Mouse (Mus musculus): ENCODE results near the gene Rgl2.
A peak's percentile ranks its signal among the peaks of the same experiment; 100 is the strongest.

Rgl2 gene

DNA sequence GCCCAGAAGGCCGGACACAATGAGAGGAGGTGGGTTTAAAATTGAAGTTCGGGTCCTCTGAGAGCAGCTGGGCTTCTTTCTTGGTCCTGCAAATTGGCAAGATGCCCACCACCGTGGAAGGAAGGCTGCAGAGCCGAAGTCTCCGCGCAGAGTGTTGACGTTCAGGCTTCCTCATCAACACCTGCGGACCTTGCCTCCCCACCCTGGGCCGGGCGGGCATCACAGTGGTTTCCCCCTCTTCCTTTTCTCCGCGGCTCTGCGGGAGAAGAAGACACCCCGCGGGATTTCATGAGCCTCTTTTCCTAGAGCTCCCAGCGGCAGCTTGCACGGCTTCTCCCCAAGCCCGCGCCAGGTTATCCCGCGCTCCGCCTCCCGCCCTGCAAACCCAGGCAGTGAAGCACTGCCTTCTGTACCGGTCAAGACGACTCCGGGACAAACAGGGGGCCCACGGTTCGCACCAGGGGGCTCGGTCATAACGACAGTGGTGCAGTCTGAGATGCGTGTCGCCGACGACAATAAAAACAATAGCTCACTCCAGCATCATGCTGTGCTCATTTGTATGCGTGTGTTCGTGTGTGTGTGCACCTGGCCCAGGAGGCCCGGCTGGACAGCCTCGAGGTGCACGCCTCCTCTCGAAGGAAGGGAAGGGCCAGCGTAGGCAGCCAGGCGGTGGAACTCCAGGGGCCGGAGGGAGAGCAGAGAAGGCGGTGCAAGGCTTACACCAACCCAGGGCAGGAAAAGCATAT is 20.8 kb upstream of the Rgl2 start:
- peak; percentile 52 for DNase-seq (ENCODE audit: low spot score)

DNA sequence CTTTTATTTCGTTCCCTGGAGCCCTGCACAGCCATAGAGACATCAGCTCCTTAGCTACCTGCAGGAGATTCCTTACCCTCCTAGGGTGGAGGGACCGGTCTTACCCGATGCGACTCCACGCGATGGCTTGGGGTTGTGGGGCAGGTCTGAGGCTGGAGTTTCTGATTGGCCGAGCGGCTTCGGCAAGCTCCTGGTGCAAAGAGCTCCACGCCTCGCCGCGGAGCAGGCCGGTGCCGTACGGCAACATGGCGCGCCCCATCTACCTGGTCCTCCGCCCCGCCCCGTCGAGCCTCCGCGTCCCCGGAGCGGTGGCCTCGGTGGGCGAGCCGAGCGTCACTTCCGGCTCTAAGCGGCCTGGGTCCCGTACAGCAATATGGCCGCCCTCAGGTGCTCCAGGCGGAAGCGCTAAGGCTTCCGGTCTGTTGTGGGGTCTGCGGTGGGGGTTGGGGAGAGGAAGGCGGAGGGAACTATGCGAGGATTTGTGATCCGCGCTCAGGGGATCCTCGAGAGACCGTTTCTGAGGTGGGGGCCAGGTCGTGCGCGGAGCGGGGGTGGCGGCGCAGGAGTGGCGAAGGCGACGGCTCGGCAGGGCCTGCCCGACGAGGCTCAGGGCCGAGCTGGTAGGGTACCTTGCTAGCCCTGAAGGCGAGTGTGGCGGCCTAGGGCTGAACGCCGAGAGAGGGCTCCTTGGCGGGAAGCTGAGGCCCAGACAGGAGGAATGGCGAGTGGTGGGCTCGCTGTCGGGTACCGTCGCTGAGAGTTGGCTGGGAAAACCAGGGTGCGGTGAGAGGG is 20.1 kb upstream of the Rgl2 start, which contains the start of gene Daxx:
Gene Daxx, plus strand, starts transcription at position 338 of the 792 bp plus-strand sequence.
- DNase-seq (ENCODE audit: low spot score) = peak; percentile 99

DNA sequence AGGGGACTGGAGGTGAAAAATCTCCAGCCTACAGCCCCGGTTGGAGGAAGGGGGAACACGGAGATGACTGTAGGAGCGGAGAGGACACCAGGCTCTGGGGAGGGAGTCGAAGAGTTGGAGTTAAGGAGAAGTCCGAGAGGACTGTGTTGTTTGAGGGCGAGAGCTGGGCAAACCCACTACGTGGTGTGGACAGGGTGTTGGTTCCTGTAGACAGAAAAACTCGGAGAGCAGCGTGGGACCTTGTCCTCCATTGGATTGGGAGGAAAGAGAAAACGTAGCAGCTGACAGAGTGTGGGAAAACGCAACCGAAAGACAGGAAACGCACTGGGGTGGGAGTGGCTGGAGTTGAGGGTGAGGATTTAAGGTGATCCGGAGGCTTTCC is 19.5 kb upstream of the Rgl2 start:
- peak; percentile 48 for DNase-seq (ENCODE audit: low spot score)

GRCm38 (mm10) chr17:33910346-33911051 is 18.8 kb upstream of the Rgl2 start:
- no peak for DNase-seq (ENCODE audit: low spot score)

GRCm38 (mm10) chr17:33911052-33911812 is 18.1 kb upstream of the Rgl2 start:
- DNase-seq (ENCODE audit: low spot score) = no peak

DNA sequence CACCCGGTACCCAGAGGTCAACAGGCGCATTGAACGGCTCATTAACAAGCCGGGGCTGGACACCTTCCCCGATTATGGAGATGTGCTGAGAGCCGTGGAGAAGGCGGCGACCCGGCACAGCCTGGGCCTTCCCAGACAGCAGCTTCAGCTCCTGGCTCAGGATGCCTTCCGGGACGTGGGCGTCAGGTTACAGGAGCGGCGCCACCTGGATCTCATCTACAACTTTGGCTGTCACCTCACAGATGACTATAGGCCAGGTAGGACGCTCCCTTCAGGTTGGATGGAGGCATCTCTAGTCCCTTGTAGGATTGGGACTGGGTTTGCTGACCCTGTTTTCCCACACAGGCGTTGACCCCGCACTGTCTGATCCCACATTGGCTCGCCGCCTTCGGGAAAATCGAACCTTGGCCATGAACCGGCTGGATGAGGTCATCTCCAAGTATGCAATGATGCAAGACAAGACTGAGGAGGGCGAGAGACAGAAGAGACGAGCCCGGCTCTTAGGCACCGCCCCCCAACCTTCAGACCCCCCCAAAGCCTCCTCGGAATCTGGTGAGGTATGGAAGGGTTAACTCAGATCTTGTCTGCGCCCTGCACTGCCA is 17.4 kb upstream of the Rgl2 start:
- DNase-seq (ENCODE audit: low spot score) = no peak

DNA sequence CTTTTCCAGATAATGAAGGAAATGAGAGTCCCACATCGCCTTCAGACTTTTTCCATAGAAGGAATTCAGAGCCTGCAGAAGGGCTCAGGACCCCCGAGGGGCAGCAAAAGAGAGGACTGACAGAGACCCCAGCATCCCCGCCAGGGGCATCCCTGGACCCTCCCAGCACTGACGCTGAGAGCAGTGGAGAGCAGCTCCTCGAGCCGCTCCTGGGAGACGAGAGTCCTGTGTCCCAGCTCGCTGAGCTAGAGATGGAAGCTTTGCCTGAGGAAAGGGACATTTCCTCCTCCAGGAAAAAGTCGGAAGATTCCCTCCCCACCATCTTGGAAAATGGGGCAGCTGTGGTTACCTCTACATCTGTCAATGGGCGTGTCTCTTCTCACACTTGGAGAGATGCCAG is 16.1 kb upstream of the Rgl2 start:
- no peak for DNase-seq (ENCODE audit: low spot score)

DNA sequence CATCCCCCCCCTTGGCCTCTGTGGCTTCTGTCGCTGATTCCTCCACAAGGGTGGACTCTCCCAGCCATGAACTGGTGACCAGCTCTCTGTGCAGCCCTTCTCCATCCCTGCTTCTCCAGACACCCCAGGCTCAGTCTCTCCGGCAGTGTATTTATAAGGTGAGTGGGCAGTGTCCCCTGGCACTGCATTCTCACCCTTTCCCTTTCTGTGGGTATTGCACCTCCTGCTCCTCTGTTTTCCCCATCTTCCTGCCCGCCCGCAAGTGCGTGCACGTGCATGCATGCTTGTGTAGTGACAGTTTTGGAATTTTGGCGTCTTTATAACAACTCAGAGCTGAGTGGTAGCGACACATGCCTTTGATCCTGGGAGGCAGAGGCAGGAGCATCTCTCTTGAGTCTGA is 15.4 kb upstream of the Rgl2 start:
- DNase-seq (ENCODE audit: low spot score) = no peak

DNA sequence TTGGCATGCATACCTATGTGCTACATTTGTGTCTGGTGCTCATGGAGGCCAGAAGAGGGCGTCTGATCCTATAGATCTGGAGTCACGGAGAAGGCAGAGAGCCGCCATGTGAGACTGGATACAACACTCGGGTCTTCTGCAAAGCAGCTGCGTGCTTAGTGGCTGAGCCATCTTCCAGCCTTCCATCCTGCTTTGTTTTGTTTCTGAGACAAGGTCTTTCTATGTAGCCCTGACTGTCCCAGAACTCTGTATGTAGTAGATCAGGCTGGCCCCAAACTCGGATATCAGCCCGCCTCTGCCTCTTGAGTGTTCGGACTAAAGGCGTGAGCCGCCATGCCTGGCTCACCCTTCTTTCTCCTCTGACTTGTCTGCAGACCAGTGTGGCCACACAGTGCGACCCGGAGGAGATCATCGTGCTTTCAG is 14.4 kb upstream of the Rgl2 start:
- DNase-seq (ENCODE audit: low spot score) = no peak

DNA sequence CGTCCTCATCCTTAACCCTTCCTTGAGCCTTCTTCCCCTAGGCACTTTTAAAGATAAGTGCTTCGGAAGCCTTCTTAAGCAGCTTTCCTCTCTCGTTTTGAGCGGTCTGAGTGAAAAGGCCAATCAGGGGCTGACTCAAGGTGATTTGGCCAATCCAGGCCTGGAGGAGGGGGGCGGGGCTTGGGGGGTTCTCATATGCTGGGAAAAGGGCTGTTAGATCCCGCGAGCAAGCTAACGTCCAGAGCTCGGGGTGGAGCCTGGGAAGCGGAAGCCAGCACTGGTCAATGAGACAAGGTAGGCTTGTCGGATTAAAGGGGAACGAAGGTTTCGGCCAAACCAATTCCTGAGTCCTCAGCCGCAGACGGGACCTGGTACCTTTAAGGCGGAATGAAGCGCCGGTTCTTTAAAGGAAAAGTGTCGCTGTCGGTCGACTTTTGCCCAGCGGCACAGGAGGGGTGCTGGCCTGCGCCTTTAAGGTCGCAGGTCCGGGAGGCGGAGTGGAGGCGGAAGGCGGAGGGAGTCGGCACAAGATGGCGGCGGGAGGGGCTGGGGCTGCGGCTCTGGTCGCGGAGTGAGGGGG is 13.6 kb upstream of the Rgl2 start, which contains the start of the genes Tapbp and Zbtb22:
Gene Tapbp, plus strand, starts transcription at position 229 of the 580 bp plus-strand sequence.
Gene Zbtb22, plus strand, starts transcription at position 234 of the 580 bp plus-strand sequence.
- peak; percentile 94 for DNase-seq (ENCODE audit: low spot score)

DNA sequence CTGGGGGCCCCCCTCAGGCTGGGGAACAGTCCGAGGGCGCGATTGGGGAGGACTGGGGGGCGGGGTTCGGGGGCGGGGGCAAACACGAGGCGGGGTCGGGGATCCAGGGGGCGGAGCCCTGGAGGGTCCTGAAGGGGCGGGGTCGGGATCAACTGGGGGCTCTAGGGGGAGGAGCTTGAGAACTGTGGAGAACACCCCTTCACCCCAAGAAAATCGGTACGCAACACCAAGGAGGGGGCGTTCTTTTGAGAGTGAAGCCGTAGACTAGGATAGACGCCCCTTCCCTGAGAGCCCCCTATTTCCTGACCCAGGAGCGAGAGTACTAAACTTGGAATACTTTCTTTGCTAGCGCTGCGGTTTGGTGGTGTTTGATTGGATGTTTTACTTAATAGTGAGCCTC is 13.0 kb upstream of the Rgl2 start:
- DNase-seq (ENCODE audit: low spot score) = no peak

DNA sequence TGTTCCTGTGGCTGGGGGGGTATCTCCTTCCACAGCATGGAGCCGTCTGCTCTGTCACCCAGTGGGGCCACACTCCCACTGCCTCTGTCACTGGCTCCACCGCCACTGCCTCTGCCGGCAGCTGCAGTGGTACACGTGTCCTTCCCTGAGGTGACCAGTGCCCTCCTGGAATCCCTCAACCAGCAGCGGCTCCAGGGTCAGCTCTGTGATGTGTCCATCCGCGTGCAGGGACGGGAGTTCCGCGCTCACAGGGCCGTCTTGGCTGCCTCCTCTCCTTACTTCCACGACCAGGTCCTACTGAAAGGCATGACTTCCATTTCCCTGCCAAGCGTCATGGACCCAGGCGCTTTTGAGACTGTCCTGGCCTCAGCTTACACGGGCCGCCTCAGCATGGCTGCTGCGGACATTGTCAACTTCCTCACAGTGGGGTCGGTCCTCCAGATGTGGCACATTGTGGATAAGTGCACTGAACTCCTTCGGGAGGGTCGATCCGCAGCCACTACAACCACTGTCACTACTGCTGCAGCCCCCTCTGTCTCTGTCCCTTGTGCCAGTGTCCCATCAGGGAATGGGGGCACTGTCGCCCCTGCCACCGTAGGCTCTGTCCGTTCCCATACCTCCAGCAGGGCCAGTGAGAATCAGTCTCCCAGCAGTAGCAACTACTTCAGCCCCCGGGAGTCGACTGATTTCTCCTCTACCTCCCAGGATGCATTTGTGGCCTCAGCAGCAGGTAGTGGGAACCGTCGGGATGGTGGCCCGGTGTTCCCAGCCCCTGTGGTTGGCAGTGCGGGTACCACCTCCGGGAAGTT is 12.3 kb upstream of the Rgl2 start:
- DNase-seq (ENCODE audit: low spot score) = no peak

DNA sequence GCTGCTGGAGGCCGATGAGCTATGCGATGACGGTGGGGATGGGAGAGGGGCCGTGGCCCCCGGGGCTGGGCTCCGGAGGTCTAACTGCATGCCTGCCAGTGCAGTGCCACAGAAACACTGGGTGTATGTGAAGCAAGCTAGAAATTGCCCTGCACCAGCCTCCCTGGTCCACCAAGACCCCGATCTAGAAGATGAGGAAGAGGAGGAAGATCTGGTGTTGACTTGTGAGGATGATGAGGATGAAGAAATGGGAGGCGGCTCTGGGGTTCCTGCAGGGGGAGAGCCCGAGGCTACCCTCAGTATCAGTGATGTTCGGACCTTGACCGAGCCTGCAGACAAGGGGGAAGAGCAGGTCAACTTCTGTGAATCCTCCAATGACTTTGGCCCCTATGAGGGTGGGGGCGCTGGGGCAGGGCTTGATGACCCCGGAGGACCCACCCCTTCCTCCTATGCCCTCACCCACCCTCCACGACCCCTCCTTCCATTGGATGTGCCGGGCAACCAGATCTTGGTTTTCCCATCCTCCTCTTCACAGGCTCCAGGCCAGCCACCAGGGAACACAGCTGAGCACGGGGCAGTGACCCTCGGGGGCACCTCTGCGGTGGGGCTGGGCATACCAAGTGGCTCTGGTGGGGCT is 11.6 kb upstream of the Rgl2 start:
- no peak for DNase-seq (ENCODE audit: low spot score)

- no peak for DNase-seq (ENCODE audit: low spot score)
These were observed 10.8 kb upstream of the Rgl2 start for GRCm38 (mm10) chr17:33918293-33919203.

DNA sequence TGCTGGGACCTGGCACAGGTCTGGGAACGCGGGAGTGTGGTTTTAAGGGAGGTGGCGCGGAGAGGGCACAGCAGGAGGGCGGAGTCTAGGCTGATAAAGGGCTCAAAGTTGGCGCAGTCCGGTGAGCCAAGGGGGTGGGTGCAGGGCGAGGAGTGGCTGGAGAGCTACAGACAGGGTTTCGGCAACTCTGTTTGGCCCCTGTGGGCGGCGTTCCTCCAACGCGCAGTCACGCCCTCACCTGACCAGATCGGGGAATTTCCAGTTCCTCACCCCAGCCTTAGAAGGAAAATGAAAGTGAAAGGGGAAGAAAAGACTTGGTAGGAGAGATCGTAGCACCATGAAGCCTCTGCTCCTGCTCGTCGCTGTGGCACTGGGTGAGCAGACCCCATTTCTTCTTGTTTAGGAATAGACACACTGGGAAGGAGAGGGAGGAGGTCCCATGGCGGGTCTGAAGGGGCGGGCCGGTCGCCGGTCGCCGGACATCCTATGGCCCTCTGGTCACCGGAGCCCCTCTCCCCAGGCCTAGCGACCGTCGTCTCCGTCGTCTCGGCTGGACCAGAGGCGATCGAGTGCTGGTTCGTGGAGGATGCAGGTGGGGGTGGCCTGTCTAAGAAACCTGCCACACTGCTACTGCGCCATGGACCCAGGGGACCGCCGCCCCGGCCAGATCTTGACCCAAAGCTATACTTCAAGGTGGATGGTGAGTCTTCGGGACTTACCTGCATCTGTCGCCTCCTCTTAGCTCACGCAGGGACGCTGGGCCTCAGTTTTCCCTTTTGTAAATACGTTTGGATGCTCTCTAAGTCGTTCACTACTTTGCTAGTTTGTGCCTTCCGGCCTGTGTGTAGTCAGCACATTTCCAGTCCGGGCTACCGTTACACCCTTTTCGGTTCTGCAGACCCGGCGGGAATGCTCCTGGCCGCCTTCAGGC is 9.7 kb upstream of the Rgl2 start:
- peak; percentile 87 for DNase-seq (ENCODE audit: low spot score)

DNA sequence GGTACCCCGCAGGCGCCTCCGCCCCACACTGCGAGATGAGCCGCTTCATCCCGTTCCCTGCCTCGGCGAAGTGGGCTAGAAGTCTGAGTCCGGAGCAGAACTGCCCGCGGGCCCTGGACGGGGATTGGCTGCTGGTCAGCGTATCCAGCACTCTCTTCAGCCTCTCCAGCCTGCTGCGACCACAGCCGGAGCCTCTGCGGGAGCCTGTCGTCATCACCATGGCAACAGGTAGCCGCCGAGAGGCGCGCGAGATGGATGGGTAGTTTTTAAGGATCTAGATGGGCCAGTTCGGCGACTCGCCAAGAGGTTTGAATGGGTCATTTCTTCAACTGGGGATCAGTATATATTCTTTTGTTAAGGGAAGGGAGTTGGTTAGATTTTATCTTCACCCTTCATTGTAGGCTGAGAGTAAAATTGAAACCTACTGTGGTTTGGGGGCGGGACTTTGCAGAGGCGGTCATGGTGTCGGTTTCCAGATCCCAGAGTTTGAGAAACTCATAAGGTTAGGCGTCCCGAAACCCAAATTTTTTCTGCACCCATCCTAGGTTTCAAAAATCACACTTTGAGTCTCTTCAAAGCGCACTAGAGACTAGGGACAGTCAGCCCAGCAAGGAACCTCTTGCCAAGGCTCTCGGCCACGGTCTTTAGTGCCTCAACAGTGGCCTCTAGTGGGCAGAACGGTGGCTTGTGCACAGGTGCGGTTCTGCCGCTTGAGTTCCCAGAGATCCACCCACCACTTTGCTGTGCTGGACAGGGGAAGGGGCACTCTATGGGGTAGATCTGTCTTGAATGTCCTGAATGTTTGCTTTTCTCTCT is 8.9 kb upstream of the Rgl2 start:
- peak; percentile 78 for DNase-seq (ENCODE audit: low spot score)

DNA sequence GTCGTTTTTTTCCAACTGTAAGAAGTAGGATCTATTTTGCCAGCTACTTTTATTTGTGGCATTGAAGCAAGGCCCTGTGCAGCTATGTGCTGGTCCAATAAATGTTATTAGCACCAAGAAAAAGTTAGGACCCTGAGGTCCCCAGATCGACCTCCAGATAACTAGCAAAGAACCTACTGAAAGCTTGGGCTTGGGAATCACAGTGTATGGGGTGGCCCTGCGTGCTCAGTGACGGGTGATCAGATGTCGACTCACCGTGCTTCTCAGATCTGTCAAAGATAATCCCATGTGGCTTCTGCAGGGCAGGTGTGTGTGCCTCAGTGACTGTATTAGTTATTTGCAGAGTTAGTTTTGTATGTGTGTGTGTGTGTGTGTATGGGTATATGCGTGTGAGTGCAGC is 8.0 kb upstream of the Rgl2 start:
- DNase-seq (ENCODE audit: low spot score) = no peak
